Mouse (Mus musculus): ENCODE measurements around the gene Cldn24. TPM values are rescaled to one million over a fixed set of nuclear protein-coding genes. Genes with fewer than 3 reads are reported as not detected.

The Cldn24 gene
- total RNA-seq, 2 experiments from 2014 or later = not detected

- TF ChIP-seq CTCF (IDR thresholded peaks at IDR 0.05) = no peak
- Histone ChIP-seq H3K4me3 (no peak overlapping the region), H3K27ac (no peak overlapping the region)
- DNase-seq = no peak
- intact Hi-C loops (cut with DNase I) = no loop called here
Observed at GRCm38 (mm10) chr8:47843651-47844050, 21.7 kb downstream of the Cldn24 start.

GRCm38 (mm10) chr8:47845956-47846355 lies 24.0 kb downstream of the Cldn24 start:
- TF ChIP-seq CTCF (IDR thresholded peaks at IDR 0.05) = no peak
- Histone ChIP-seq H3K27ac (no peak overlapping the region), H3K4me3 (no peak overlapping the region)
- DNase-seq = no peak
- intact Hi-C loops (cut with DNase I) = no loop called here

- Histone ChIP-seq H3K27ac (no peak overlapping the region), H3K4me3 (no peak overlapping the region)
- TF ChIP-seq CTCF (IDR thresholded peaks at IDR 0.05) = no peak
- intact Hi-C loops (cut with DNase I) = no loop called here
- no peak for DNase-seq
Observed at GRCm38 (mm10) chr8:47847161-47847560, 25.2 kb downstream of the Cldn24 start.

- TF ChIP-seq CTCF (IDR thresholded peaks at IDR 0.05) = no peak
- intact Hi-C loops (cut with DNase I) = no loop called here
- DNase-seq = no peak
- Histone ChIP-seq H3K27ac (no peak overlapping the region), H3K4me3 (no peak overlapping the region)
Observed at GRCm38 (mm10) chr8:47847931-47848330, 26.0 kb downstream of the Cldn24 start.

- no peak for DNase-seq
- intact Hi-C loops (cut with DNase I) = loop anchor here (5.0 kb wide), 1 partner anchor 108 kb away; no protein-coding TSS in a partner anchor
- Histone ChIP-seq H3K4me3 (no peak overlapping the region), H3K27ac (no peak overlapping the region)
- peak; percentile 59 for TF ChIP-seq CTCF (IDR thresholded peaks at IDR 0.05)
Observed at GRCm38 (mm10) chr8:47849842-47850241, 27.9 kb downstream of the Cldn24 start.

- TF ChIP-seq CTCF (IDR thresholded peaks at IDR 0.05) = no peak
- intact Hi-C loops (cut with DNase I) = loop anchor here (5.0 kb wide), 1 partner anchor 110 kb away; no protein-coding TSS in a partner anchor
- H3K4me3 ChIP-seq = peak overlapping the region; percentile 68
- H3K27ac ChIP-seq = peak overlapping the region; percentile 78
- peak; percentile 76 for DNase-seq
Observed at GRCm38 (mm10) chr8:47851824-47852502, 30.0 kb downstream of the Cldn24 start.

- DNase-seq = no peak
- Histone ChIP-seq H3K4me3 (peak overlapping the region; percentile 68), H3K27ac (peak overlapping the region; percentile 78; the same call in 1 of the 2 replicates)
- intact Hi-C loops (cut with DNase I) = loop anchor here (5.0 kb wide), 1 partner anchor 110 kb away; no protein-coding TSS in a partner anchor
- no peak for TF ChIP-seq CTCF (IDR thresholded peaks at IDR 0.05)
Observed at GRCm38 (mm10) chr8:47852737-47853136, 30.8 kb downstream of the Cldn24 start.

GRCm38 (mm10) chr8:47853356-47853755 lies 31.4 kb downstream of the Cldn24 start:
- intact Hi-C loops (cut with DNase I) = loop anchor here (5.0 kb wide), 1 partner anchor 111 kb away; no protein-coding TSS in a partner anchor
- DNase-seq = no peak
- H3K27ac ChIP-seq = peak overlapping the region; percentile 12; the same call in 1 of the 2 replicates
- no peak overlapping the region for H3K4me3 ChIP-seq
- TF ChIP-seq CTCF (IDR thresholded peaks at IDR 0.05) = no peak

GRCm38 (mm10) chr8:47859259-47859658 lies 37.3 kb downstream of the Cldn24 start:
- no peak overlapping the region for H3K27ac ChIP-seq
- intact Hi-C loops (cut with DNase I) = no loop called here
- TF ChIP-seq CTCF (IDR thresholded peaks at IDR 0.05) = no peak

GRCm38 (mm10) chr8:47866568-47866967 lies 44.6 kb downstream of the Cldn24 start:
- no peak for TF ChIP-seq CTCF (IDR thresholded peaks at IDR 0.05)
- no peak for DNase-seq
- Histone ChIP-seq H3K4me3 (no peak overlapping the region), H3K27ac (no peak overlapping the region)
- intact Hi-C loops (cut with DNase I) = no loop called here

More at GRCm38 (mm10) chr8:47859259-47859658, 37.3 kb downstream of the Cldn24 start:
- H3K4me3 ChIP-seq = no peak overlapping the region
- no peak for DNase-seq

- peak; percentile 86 for DNase-seq
- peak; percentile 99 for TF ChIP-seq CTCF (IDR thresholded peaks at IDR 0.05)
- H3K4me3 ChIP-seq = no peak overlapping the region
- no peak overlapping the region for H3K27ac ChIP-seq
- intact Hi-C loops (cut with DNase I) = loop anchor here (1.0 kb wide), 1 partner anchor 149 kb away; no protein-coding TSS in a partner anchor
Observed at GRCm38 (mm10) chr8:47867067-47867466, 45.1 kb downstream of the Cldn24 start.

Other genes starting within 250 kb of the Cldn24 start
- gene Ing2, start 146.6 kb upstream of the Cldn24 start, total RNA-seq (2021) = 10 to 100 TPM; 14.0 to 18.0 TPM
- gene Cdkn2aip, start 108.2 kb upstream of the Cldn24 start, total RNA-seq (2021) = 1 to 10 TPM; 5.0 to 5.2 TPM
- gene Cldn22, start 2.3 kb downstream of the Cldn24 start, total RNA-seq (2021) = under 1 TPM; 0.31 TPM
- 1 to 10 TPM; 5.0 to 8.3 TPM for gene Wwc2, start 168.8 kb downstream of the Cldn24 start, total RNA-seq (2021)